Mouse (Mus musculus) lung, embryonic 14.5 days (tissue): ENCODE results near the gene Gnb5. TPM values are rescaled to one million over a fixed set of nuclear protein-coding genes. Genes with fewer than 3 reads are reported as not detected.

ENCODE experiments used
- ATAC-seq: fragments of 200-750 bp; cut with Nextera tagmentation; 2 replicates; pipeline ENCODE4 v1.8.0; 2017; ENCODE audit warnings: mild to moderate bottlenecking, moderate TSS enrichment, moderate library complexity; ENCODE audit not compliant: insufficient read depth
- DNase-seq: peaks from one replicate; pipeline ENCODE4 v3.0.0-alpha.2; 2015
- H3K27ac ChIP-seq: fragments of 300-500 bp; sonication (generic); 2 replicates; pipeline ENCODE4 v1.5.1; 2014; ENCODE audit warnings: low read depth, mild to moderate bottlenecking, moderate library complexity
- H3K27me3 ChIP-seq: fragments of 300-500 bp; sonication (generic); 2 replicates; pipeline ENCODE4 v1.6.1; 2014; ENCODE audit warnings: low read length, control low read depth; ENCODE audit not compliant: insufficient read depth
- H3K36me3 ChIP-seq: fragments of 300-500 bp; sonication (generic); 2 replicates; pipeline ENCODE4 v1.6.1; 2014; ENCODE audit warnings: control low read depth; ENCODE audit not compliant: insufficient read depth
- H3K4me1 ChIP-seq: fragments of 300-500 bp; sonication (generic); 2 replicates; pipeline ENCODE4 v1.6.1; 2014; ENCODE audit warnings: antibody characterized with exemption, control low read depth; ENCODE audit not compliant: insufficient read depth
- H3K4me2 ChIP-seq: fragments of 300-500 bp; sonication (generic); 2 replicates; pipeline ENCODE4 v1.6.1; 2014; ENCODE audit warnings: mild to moderate bottlenecking
- H3K4me3 ChIP-seq: fragments of 300-500 bp; sonication (generic); 2 replicates; pipeline ENCODE4 v1.5.1; 2014; ENCODE audit warnings: low read depth, low read length
- H3K9ac ChIP-seq: fragments of 300-500 bp; sonication (generic); 2 replicates; pipeline ENCODE4 v1.6.1; 2014
- H3K9me3 ChIP-seq: fragments of 300-500 bp; sonication (generic); 2 replicates; pipeline ENCODE4 v1.6.1; 2016; ENCODE audit warnings: low read depth, low read length, control low read depth
- CTCF ChIP-seq: IDR thresholded peaks from 2 replicates; pipeline ENCODE4 v1.5.1; 2016; ENCODE audit warnings: antibody characterized with exemption, low read depth
- WGBS: fragments of 180-500 bp; shearing (Covaris S2); extraction: QIAGEN DNeasy Blood & Tissue Kit; methylation state at CpG from one replicate; pipeline ENCODE4 v1.1.7; 2014; 5-methylcytosine and 5-hydroxymethylcytosine counted together
- polyA plus RNA-seq: library from polyadenylated mRNA; unstranded; fragments of >200 nt; fragmentation: Nextera tagmentation; extraction: Ambion mirVana; gene quantifications from 2 replicates; pipeline ENCODE4 v1.2.1, GENCODE M21; 2014

Gene Gnb5
- polyA plus RNA-seq, 1 experiment from 2014 or later: 17.9 TPM

GRCm38 (mm10) chr9:75315238-75315637, 9.2 kb downstream of the Gnb5 start:
- Histone ChIP-seq H3K9ac (no peak overlapping the region), H3K27ac (no peak overlapping the region), H3K4me2 (peak overlapping the region; percentile 88), H3K9me3 (no peaks in the 10 kb centered on the region), H3K4me3 (no peak overlapping the region; the same call in 1 of the 2 replicates), H3K4me1 (no peaks in the 10 kb centered on the region), H3K36me3 (no peaks in the 10 kb centered on the region), H3K27me3 (no peaks in the 10 kb centered on the region)
- WGBS: 63% methylated on average over 3 of the region's 3 CpGs
- ATAC-seq: no peak
- DNase-seq: no peak
- TF ChIP-seq CTCF: no peak

DNA sequence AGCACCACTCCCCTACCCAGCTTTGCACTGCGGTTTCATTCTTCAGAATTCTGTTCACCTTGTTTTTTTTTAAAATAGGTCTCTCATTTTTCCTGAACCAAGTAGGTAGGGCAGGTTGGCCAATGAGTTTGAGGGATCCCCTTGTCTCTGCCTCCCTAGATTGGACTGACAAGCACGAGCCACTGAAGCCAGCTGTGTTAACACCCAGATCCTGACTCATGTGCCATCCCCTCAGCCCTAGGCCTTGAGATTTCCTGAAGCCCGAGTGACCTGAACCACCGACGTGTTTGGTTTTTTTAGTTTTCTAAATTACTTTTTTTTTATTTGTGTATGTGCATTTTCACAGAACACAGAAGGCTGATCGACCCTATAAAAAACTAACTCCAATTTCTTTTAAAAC, 10.7 kb downstream of the Gnb5 start:
- no peak for ATAC-seq
- no peak overlapping the region for H3K9ac ChIP-seq
- no peak overlapping the region for H3K27ac ChIP-seq
- H3K4me1 ChIP-seq: no peaks in the 10 kb centered on the region
- no peaks in the 10 kb centered on the region for H3K27me3 ChIP-seq
- no peak for DNase-seq
- WGBS: 79% methylated on average over 6 of the region's 6 CpGs
- no peak overlapping the region for H3K4me2 ChIP-seq
- H3K4me3 ChIP-seq: no peak overlapping the region
- no peaks in the 10 kb centered on the region for H3K9me3 ChIP-seq
- no peaks in the 10 kb centered on the region for H3K36me3 ChIP-seq
- TF ChIP-seq CTCF: no peak

DNA sequence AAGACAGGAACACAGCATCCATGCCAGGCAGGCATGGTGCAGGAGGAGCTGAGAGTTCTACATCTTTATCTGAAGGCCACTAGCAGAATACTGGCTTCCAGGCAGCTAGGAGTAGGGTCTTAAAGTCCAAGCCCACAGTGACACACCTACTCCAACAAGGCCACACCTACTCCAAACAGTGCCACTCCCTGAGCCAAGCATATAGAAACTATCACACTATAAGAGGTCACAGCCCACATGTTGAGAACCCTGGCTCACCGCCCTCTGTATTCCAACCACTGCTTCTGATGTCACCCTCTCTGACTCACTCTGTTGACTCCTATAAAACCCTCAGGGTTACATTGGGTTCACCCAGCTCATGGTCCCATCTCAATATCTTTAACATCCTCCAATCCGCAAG, 12.1 kb downstream of the Gnb5 start:
- Histone ChIP-seq H3K4me2 (no peak overlapping the region), H3K27ac (no peak overlapping the region), H3K4me1 (no peaks in the 10 kb centered on the region), H3K27me3 (no peaks in the 10 kb centered on the region), H3K9me3 (no peaks in the 10 kb centered on the region), H3K36me3 (no peaks in the 10 kb centered on the region), H3K4me3 (no peak overlapping the region), H3K9ac (no peak overlapping the region)
- no peak for TF ChIP-seq CTCF
- 86% methylated on average over 2 of the region's 2 CpGs for WGBS
- DNase-seq: no peak
- no peak for ATAC-seq

DNA sequence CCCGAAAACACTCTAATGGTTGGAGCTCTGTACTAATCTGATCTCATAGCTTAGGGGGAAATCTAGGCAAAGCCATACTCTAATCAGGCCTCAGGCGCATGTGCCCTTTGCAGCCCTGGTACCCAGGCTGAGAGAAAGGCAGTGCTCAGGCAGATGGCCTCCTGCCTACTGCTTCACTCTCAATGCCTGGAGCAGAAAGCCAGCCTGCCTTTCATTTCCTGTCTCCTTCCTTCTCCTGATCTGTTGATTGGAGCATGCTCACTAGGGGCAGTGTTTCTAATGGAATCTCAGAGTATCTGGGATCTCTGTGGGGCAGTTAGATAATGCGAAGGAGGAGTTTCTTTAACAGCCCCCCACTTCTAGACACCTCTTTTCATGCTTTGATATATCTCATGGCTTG, 13.3 kb downstream of the Gnb5 start:
- Histone ChIP-seq H3K36me3 (no peaks in the 10 kb centered on the region), H3K27me3 (no peaks in the 10 kb centered on the region), H3K4me2 (no peak overlapping the region), H3K4me1 (no peaks in the 10 kb centered on the region), H3K9me3 (no peaks in the 10 kb centered on the region), H3K9ac (no peak overlapping the region), H3K27ac (no peak overlapping the region), H3K4me3 (no peak overlapping the region)
- peak; percentile 20 for DNase-seq
- TF ChIP-seq CTCF: peak; percentile 17; the same call in 1 of the 2 replicates
- ATAC-seq: no peak
- 65% methylated on average over 3 of the region's 3 CpGs for WGBS

DNA sequence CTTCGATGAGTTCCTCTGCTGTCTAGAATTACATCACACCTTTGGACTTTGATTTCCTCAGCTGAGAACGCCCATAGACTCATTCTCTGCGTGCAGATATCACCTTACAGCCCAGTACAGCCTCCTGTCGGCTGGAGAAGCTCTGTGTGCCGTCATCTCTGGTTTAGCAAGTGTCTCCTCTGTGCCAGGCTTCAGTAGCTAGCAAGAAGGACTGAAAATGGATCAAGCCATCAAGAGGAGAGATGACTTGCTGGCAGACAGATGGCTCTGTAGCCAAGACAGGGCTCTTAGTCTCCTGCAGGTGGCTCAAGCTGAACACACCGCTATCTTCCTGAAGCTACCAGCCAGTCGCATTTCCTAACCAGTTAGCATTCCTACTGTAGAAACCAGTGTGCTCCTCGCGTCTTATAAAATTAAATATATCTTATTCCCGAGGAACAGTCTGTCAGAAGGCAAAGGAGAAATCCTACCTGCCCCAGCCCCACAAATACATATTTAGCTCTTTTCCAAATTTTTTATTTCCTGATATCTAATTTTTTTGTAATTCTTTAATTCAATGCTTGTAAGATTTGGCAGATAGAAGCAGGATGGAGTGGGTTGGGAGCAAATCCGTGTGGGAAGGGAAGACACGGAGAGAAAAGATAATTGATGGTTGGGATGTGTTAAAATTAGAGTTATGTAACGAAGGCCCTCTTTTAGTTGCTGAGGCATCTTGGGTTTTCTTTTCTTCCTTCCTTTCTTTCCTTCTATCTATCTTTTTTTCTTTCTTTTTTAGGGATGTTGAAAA, 16.2 kb downstream of the Gnb5 start:
- H3K9me3 ChIP-seq: no peaks in the 10 kb centered on the region
- H3K36me3 ChIP-seq: no peaks in the 10 kb centered on the region; the same call in 1 of the 2 replicates
- DNase-seq (no peak), ATAC-seq (no peak)
- H3K9ac ChIP-seq: no peak overlapping the region
- WGBS: 59% methylated on average over 13 of the region's 13 CpGs
- TF ChIP-seq CTCF: no peak
- H3K4me1 ChIP-seq: no peaks in the 10 kb centered on the region
- H3K4me3 ChIP-seq: no peak overlapping the region
- H3K4me2 ChIP-seq: no peak overlapping the region
- no peak overlapping the region for H3K27ac ChIP-seq
- H3K27me3 ChIP-seq: no peaks in the 10 kb centered on the region

GRCm38 (mm10) chr9:75328047-75328446, 22.0 kb downstream of the Gnb5 start:
- H3K4me3 ChIP-seq: no peak overlapping the region
- no peak for DNase-seq
- no peaks in the 10 kb centered on the region for H3K27me3 ChIP-seq
- no peak overlapping the region for H3K4me2 ChIP-seq
- no peaks in the 10 kb centered on the region for H3K9me3 ChIP-seq
- 88% methylated on average over 3 of the region's 3 CpGs for WGBS
- H3K9ac ChIP-seq: no peak overlapping the region
- no peak for ATAC-seq
- H3K36me3 ChIP-seq: peaks cover 25% of the 10 kb centered on the region; the same call in 1 of the 2 replicates
- no peak overlapping the region for H3K27ac ChIP-seq
- H3K4me1 ChIP-seq: no peaks in the 10 kb centered on the region
- TF ChIP-seq CTCF: no peak

GRCm38 (mm10) chr9:75330821-75331220, 24.7 kb downstream of the Gnb5 start:
- H3K9ac ChIP-seq: no peak overlapping the region
- 90% methylated on average over 8 of the region's 8 CpGs for WGBS
- no peak for DNase-seq
- no peak overlapping the region for H3K27ac ChIP-seq
- no peak overlapping the region for H3K4me2 ChIP-seq
- peaks cover 44% of the 10 kb centered on the region for H3K36me3 ChIP-seq
- no peak for ATAC-seq
- H3K4me3 ChIP-seq: no peak overlapping the region
- H3K4me1 ChIP-seq: no peaks in the 10 kb centered on the region
- no peak for TF ChIP-seq CTCF
- H3K27me3 ChIP-seq: no peaks in the 10 kb centered on the region
- H3K9me3 ChIP-seq: no peaks in the 10 kb centered on the region
